Mouse (Mus musculus): ENCODE measurements around the gene Tmem211.

Tmem211 gene

DNA sequence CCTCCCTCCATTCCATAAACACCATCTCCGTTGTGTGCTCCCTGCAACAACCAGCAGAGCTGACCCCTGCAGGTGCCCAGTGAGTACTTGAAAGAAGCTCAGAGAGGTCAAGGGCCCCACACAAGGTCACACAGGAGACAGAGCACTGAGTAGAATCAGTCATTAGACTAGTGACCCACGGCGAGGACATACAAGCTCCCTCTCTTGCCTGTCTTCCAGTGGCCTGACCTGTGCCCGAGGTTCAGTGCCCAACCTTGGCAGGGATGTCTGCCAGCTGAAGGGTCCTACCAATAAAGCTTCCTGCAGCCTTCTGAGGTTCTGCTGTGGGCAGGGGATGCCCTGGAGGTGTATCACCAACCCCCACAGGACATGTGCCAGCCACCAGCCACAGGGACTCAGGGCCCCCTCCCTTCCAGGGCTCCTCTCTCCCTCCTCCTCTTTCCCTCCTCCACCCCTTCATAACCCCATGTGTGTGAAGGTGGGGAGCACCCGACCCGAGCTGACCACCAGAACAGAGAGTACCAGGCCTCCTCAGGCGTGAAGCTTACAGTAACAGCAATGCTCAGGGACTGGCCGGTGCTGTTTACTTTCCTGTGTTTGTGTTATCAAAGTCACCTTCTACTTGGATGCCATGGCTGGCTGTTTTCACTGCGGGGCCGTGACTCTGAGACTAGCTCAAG, 14.4 kb upstream of the Tmem211 start:
- DNase-seq (ENCODE audit: low read depth): no peak

DNA sequence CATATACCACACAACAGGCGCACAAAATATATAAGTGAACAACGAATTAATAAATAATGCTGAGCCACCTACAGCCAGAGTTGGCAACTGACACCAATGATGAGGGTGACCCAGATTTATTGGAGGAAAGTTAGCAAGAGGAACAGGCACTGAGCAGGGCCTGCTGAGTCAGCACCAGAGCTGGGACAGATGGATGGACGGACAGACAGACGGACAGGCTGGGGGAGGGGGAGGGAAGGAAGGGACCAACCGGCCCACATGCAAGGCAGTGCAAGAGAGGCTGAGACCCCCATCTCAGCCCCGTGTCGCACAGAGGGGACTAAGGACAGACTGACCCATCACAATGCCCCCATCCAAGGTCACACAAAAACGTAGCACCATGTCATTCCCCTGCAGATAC, 12.7 kb upstream of the Tmem211 start:
- no peak for DNase-seq (ENCODE audit: low read depth)

- DNase-seq (ENCODE audit: low read depth): no peak
Measured at GRCm38 (mm10) chr5:113214455-113214854, 12.3 kb upstream of the Tmem211 start.

DNA sequence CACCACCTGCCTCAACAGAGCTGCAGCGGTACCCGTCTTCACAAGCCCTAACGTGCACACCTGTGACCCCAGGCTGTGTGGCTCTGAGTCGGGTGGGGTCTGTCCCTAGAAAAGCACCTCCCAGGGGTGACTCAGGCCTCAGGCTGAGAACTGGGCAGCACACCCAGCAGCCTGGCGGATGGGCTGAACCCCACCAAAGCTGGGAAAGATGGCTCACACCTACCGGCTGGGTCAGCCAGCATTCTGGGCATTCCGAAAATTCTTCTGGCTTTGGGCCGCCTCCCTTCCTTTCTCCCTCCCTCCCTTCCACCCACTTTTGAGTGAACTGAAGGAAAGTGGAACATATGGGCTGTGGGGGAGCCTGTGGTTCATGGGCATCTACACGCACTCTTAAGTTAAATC, 11.1 kb upstream of the Tmem211 start:
- no peak for DNase-seq (ENCODE audit: low read depth)

GRCm38 (mm10) chr5:113216328-113216960, 10.3 kb upstream of the Tmem211 start:
- no peak for DNase-seq (ENCODE audit: low read depth)

- no peak for DNase-seq (ENCODE audit: low read depth)
Measured at GRCm38 (mm10) chr5:113217076-113217475, 9.6 kb upstream of the Tmem211 start.

DNA sequence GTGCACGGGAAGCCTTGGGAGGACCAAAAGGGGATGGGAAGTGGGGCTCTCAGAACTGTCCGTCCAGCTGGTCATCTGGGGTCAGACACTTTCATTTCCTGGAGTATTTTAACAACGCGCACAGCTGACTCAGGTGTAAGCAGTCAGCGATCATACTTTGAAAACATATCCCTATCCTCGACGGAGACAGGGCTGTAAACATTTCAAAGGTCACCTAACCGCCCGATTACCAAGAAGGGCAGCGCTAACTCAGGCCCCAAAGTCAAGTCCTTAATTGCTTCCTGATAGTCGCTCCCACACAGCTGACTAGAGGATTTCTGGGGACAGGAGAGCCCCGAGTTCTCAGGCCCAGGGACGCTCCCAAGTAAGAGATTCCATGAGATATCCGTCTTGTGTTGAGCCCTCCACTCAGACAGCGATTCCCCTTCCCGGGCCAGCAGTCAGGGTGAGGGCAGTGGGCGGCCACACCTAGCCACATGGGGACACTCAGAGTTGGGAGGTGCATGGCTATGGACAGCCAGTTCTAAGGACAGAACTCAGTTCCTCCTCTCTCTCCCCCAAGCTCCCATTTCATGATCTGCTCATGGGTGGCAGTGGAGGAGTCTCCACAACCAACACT, 8.0 kb upstream of the Tmem211 start:
- DNase-seq (ENCODE audit: low read depth): no peak

DNA sequence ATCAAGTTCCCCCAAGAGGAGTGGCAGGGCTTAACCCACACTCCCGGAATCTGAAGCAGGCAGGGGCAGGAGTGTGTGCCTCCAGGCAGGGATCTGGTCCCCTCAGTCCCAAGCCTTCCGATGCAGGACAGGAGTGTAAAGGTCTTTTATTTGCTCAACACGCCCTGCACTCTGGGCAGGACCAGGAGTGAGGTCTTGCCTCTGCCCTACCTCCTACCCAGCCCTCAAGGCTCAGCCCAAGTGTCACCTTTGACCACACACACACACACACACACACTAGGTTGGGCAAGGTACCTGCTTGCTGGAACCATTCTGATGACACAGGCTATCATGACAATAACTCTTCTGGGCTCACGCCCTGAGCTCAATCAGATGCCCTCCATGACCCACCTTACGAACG, 7.3 kb upstream of the Tmem211 start:
- DNase-seq (ENCODE audit: low read depth): no peak

DNA sequence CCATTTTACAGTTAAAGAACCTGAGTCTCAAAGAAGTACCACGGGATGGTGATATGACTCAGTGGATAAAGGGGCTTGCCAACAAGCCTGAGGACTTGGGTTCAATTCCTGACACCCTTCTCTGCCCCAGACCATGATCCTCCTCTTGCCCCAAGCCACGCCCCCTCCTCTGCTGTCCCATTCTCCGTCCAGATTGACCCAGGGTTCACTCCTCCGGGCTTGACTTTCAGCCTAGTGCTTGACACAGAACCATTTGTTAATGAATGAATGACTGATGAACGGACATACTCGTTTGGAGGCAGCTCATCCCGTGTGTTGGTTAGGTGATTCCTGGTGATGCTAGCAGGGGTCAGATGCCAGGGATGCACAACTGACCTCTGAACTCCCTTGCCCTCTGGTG, 6.8 kb upstream of the Tmem211 start:
- no peak for DNase-seq (ENCODE audit: low read depth)

DNA sequence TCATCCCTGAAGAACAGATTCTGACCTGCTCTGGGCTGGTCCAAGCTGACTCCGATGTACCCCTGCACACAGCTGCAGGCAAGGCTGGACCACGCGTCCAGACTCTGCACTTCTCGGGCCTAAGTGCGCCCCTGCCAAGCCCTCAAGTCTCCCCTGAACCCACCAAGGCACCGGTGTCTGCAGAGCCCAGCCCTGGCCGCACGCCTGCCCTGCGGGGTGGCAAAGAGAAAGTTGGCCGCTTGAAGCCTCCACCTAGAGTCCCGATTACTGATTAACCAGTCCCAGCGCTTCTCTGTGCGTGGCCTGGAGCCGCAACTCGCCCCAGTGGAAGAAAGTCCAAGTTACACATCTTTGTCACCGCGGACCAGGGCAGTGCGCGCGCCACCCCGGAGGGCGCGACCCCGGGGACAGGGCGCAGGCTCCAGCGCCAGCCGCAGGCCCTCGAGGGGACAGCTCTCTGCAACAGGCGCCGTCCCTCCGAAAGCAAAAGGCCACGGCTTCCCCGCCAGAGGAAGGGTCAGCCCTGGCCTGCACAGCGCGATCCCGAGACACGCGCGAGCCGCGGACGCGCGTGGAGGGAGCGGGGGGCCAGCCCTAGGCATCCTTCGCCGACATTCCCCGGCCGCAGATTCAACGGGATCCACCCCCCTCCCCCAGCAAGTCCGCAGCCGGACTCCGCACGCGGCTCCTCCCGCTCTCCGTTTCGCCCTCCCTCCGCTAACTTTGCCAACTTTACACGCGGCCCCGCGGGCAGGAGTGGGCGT, 6.1 kb upstream of the Tmem211 start:
- DNase-seq (ENCODE audit: low read depth): no peak

DNA sequence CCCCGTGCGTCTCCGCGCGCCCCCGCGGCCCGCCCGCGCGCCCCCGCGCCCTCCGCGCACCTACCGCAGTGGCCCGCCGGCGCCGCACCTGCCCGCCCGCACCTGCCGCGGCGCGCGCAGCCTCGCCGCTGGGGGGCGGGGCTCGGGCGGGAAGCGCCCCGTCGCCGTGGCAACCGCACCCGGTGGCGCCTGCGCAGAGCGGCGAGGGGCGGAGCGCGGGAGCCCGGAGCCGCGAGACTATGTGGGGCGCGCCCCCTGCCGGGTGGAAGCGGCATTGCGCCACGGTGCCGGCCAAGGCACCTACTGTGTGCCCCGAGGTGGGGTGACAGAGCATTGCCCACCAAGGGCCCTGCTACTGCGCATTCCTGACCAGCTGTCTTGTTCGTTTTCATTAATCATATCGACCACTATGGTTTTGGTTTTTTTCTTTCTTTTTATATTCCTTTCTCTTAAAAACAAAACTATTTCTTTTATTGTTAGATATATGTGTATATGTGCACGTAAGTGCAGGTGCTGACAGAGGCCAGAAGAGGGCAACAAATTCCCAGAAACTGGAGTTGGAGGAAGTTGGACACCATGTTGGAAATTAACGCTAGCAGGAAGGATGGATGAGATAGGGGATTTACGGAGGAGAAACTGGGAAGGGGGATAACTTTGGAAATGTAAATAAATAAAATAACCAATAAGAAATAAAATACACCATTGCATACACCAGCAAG, 5.4 kb upstream of the Tmem211 start, which contains the start of gene 2900026A02Rik:
Gene 2900026A02Rik, minus strand, starts transcription at position 90 of the 719 bp plus-strand sequence.
- DNase-seq (ENCODE audit: low read depth): peak; percentile 9

DNA sequence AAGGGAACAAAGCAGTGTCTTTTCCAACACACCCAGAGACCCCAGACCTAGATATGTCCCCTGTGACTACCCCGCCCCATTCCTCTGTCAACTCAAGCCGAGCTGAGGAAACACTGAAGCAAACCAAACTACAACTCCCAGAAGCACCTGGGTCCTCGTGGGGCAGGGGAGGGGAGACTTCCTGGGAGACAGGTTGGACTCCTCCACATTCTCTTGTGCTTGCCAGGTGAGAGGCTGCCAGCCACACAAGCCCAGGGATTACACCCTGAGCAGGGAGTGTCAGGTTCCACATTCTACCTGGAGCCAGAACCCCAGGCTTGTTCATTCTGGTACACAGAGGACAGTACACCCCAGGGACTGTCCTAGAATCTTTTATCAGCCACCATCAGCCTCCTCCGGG, 2.8 kb upstream of the Tmem211 start:
- DNase-seq (ENCODE audit: low read depth): no peak

DNA sequence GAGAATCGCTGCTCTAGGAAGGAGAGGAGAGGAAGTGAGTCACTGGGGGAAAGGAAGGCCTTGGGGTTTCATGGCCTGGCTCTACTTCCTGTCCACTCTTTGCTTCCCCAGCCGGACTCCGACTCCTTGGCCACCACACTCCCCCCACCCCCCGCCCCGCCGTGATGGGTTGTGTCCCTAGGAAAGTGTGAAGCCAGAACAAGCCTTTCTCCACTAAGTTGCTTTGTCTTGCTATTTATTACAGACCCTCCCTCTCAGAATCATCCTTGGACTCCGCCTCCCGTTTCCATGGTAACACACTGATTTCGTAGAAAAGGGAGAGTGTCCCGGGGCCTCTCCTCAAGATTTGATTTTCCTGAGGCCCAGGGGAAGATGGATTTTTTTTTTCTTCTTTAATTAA, 1.4 kb upstream of the Tmem211 start:
- DNase-seq (ENCODE audit: low read depth): no peak

GRCm38 (mm10) chr5:113225686-113226435, 848 bp upstream of the Tmem211 start:
- no peak for DNase-seq (ENCODE audit: low read depth)

GRCm38 (mm10) chr5:113230196-113230595, 3.5 kb downstream of the Tmem211 start:
- DNase-seq (ENCODE audit: low read depth): no peak

GRCm38 (mm10) chr5:113249263-113249930, 22.7 kb downstream of the Tmem211 start:
- no peak for DNase-seq (ENCODE audit: low read depth)

- no peak for DNase-seq (ENCODE audit: low read depth)
Measured at GRCm38 (mm10) chr5:113250806-113251205, 24.1 kb downstream of the Tmem211 start.

GRCm38 (mm10) chr5:113265637-113266036, 38.9 kb downstream of the Tmem211 start:
- no peak for DNase-seq (ENCODE audit: low read depth)

- DNase-seq (ENCODE audit: low read depth): no peak
Measured at GRCm38 (mm10) chr5:113268246-113268645, 41.5 kb downstream of the Tmem211 start.

DNA sequence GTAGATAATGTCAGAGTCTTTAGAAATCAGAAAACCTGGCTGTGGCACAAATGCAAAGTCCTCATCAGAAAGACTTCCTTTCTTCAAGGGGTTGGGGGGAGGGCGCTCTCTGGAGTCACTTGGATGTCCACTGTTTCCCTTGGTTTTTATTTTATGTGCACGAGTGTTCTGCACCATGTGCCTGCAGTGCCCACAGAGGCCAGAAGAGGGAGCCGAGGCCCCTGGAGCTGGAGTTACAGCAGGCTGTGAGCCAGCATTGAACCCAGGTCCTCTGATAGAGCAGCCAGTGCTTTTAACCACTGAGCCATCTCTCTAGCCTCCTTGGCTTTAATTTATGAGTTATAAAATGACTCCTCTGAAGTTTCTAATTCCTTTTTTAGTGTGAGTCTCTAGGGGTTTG, 43.3 kb downstream of the Tmem211 start:
- DNase-seq (ENCODE audit: low read depth): no peak
